Mouse (Mus musculus): ENCODE data around the gene Ppp1r10. TPM values are rescaled to one million over a fixed set of nuclear protein-coding genes. Genes with fewer than 3 reads are reported as not detected.

Ppp1r10 gene
- polyA plus RNA-seq, 1 experiment from 2014 or later, result 35.6 TPM

MicroRNAs within 50 kb of the gene (microRNA counts, 519-probe panel; counts per million panel counts)
- microRNA mmu-miR-1894-3p, result 473 counts per million, percentile 71 among the panel's probes with 10 or more counts
- 473 counts per million, percentile 71 among the panel's probes with 10 or more counts for microRNA mmu-miR-1894-5p
- microRNA mmu-miR-877, result 473 counts per million, percentile 71 among the panel's probes with 10 or more counts

Small RNA genes lying within 50 kb of the gene (microRNA-seq; reads per million reads assigned to microRNA genes)
- gene Gm28033 (ENCODE audit: borderline number of aligned reads) (2.1 reads per million), gene Mir1894 (ENCODE audit: borderline number of aligned reads) (not detected), gene Mir877 (ENCODE audit: borderline number of aligned reads) (67.8 reads per million, percentile 43 among the genes with 10 or more reads in this experiment)

Other genes starting within 250 kb of the Ppp1r10 start
- gene Vars2, start 248.8 kb upstream of the Ppp1r10 start, polyA plus RNA-seq (2015; fragmentation: Nextera tagmentation; extraction: Ambion mirVana), result 22.5 and 27.0 TPM in 2 replicates
- gene Gtf2h4, start 242.7 kb upstream of the Ppp1r10 start, polyA plus RNA-seq (2015; fragmentation: Nextera tagmentation; extraction: Ambion mirVana), result 267 and 319 TPM in 2 replicates
- gene Ddr1, start 211.8 kb upstream of the Ppp1r10 start, polyA plus RNA-seq (2015; fragmentation: Nextera tagmentation; extraction: Ambion mirVana), result 33.7 and 33.8 TPM in 2 replicates
- 18.1 and 19.0 TPM in 2 replicates for gene Ier3, start 94.8 kb upstream of the Ppp1r10 start, polyA plus RNA-seq (2015; fragmentation: Nextera tagmentation; extraction: Ambion mirVana)
- 88.3 and 93.1 TPM in 2 replicates for gene Flot1, start 93.2 kb upstream of the Ppp1r10 start, polyA plus RNA-seq (2015; fragmentation: Nextera tagmentation; extraction: Ambion mirVana)
- 942 and 997 TPM in 2 replicates for gene Tubb5, start 78.1 kb upstream of the Ppp1r10 start, polyA plus RNA-seq (2015; fragmentation: Nextera tagmentation; extraction: Ambion mirVana)
- gene Mdc1, start 74.9 kb upstream of the Ppp1r10 start, polyA plus RNA-seq (2015; fragmentation: Nextera tagmentation; extraction: Ambion mirVana), result 6.7 TPM in 2 replicates
- 53.7 and 59.1 TPM in 2 replicates for gene Nrm, start 55.1 kb upstream of the Ppp1r10 start, polyA plus RNA-seq (2015; fragmentation: Nextera tagmentation; extraction: Ambion mirVana)
- gene Ppp1r18, start 50.8 kb upstream of the Ppp1r10 start, polyA plus RNA-seq (2015; fragmentation: Nextera tagmentation; extraction: Ambion mirVana), result 82.4 and 89.3 TPM in 2 replicates
- gene Dhx16, start 36.6 kb upstream of the Ppp1r10 start, polyA plus RNA-seq (2015; fragmentation: Nextera tagmentation; extraction: Ambion mirVana), result 48.9 and 50.6 TPM in 2 replicates
- 24.5 and 27.1 TPM in 2 replicates for gene 2310061I04Rik, start 19.0 kb upstream of the Ppp1r10 start, polyA plus RNA-seq (2015; fragmentation: Nextera tagmentation; extraction: Ambion mirVana)
- gene Atat1, start 6.4 kb upstream of the Ppp1r10 start, polyA plus RNA-seq (2015; fragmentation: Nextera tagmentation; extraction: Ambion mirVana), result 16.4 and 17.5 TPM in 2 replicates
- gene Mrps18b, start within 50 bp of the Ppp1r10 start, polyA plus RNA-seq (2015; fragmentation: Nextera tagmentation; extraction: Ambion mirVana), result 91.1 and 93.5 TPM in 2 replicates
- gene Abcf1, start 53.3 kb downstream of the Ppp1r10 start, polyA plus RNA-seq (2015; fragmentation: Nextera tagmentation; extraction: Ambion mirVana), result 102 and 114 TPM in 2 replicates
- 38.6 and 42.4 TPM in 2 replicates for gene Gnl1, start 63.4 kb downstream of the Ppp1r10 start, polyA plus RNA-seq (2015; fragmentation: Nextera tagmentation; extraction: Ambion mirVana)
- gene Prr3, start 63.8 kb downstream of the Ppp1r10 start, polyA plus RNA-seq (2015; fragmentation: Nextera tagmentation; extraction: Ambion mirVana), result 22.0 TPM in 2 replicates
- gene H2-T24, start 104.1 kb downstream of the Ppp1r10 start, polyA plus RNA-seq (2015; fragmentation: Nextera tagmentation; extraction: Ambion mirVana), result 4.2 and 6.5 TPM in 2 replicates
- 136 and 163 TPM in 2 replicates for gene H2-T23, start 116.4 kb downstream of the Ppp1r10 start, polyA plus RNA-seq (2015; fragmentation: Nextera tagmentation; extraction: Ambion mirVana)
- gene H2-T22, start 126.3 kb downstream of the Ppp1r10 start, polyA plus RNA-seq (2015; fragmentation: Nextera tagmentation; extraction: Ambion mirVana), result 60.4 and 66.8 TPM in 2 replicates
- 0.10 and 0.13 TPM in 2 replicates for gene Gm6034, start 126.5 kb downstream of the Ppp1r10 start, polyA plus RNA-seq (2015; fragmentation: Nextera tagmentation; extraction: Ambion mirVana)
- 0.96 and 1.3 TPM in 2 replicates for gene Gm11127, start 141.9 kb downstream of the Ppp1r10 start, polyA plus RNA-seq (2015; fragmentation: Nextera tagmentation; extraction: Ambion mirVana)
- 0.48 and 0.57 TPM in 2 replicates for gene Gm19684, start 205.2 kb downstream of the Ppp1r10 start, polyA plus RNA-seq (2015; fragmentation: Nextera tagmentation; extraction: Ambion mirVana)
- gene Gm7030, start 213.0 kb downstream of the Ppp1r10 start, polyA plus RNA-seq (2015; fragmentation: Nextera tagmentation; extraction: Ambion mirVana), result 0.45 and 0.99 TPM in 2 replicates